Mouse (Mus musculus): ENCODE results near the gene Scn1b. TPM values are rescaled to one million over a fixed set of nuclear protein-coding genes. Genes with fewer than 3 reads are reported as not detected.

Gene Scn1b
- polyA plus RNA-seq, 1 experiment = not detected

GRCm38 (mm10) chr7:31150566-31151300 lies 23.9 kb upstream of the Scn1b start:
- Histone ChIP-seq H3K4me1 (ENCODE audit: control insufficient read depth, insufficient read depth, low read length) (peaks cover 19% of the 10 kb centered on the region), H3K4me3 (ENCODE audit: insufficient read depth, low read depth, low read length) (peak overlapping the region; percentile 72), H3K27ac (ENCODE audit: insufficient read depth, low read depth, low read length) (peak overlapping the region; percentile 80)
- TF ChIP-seq POLR2A (IDR thresholded peaks at IDR 0.05; ENCODE audit: insufficient read depth, low read depth, low read length) (peak; percentile 74), CTCF (IDR thresholded peaks at IDR 0.05; ENCODE audit: insufficient read depth, low read depth, low read length) (no peak)
- under 1% methylated on average over 63 of the region's 63 CpGs for WGBS

GRCm38 (mm10) chr7:31149751-31150565 lies 23.2 kb upstream of the Scn1b start:
- under 1% methylated on average over 20 of the region's 20 CpGs for WGBS
- H3K4me3 ChIP-seq (ENCODE audit: insufficient read depth, low read depth, low read length) = peak overlapping the region; percentile 72

GRCm38 (mm10) chr7:31149271-31149670 lies 22.5 kb upstream of the Scn1b start:
- Histone ChIP-seq H3K27ac (ENCODE audit: insufficient read depth, low read depth, low read length) (no peak overlapping the region), H3K4me3 (ENCODE audit: insufficient read depth, low read depth, low read length) (peak overlapping the region; percentile 72), H3K4me1 (ENCODE audit: control insufficient read depth, insufficient read depth, low read length) (peaks cover 22% of the 10 kb centered on the region)
- WGBS = 17% methylated on average over 9 of the region's 9 CpGs
- TF ChIP-seq CTCF (IDR thresholded peaks at IDR 0.05; ENCODE audit: insufficient read depth, low read depth, low read length) = no peak
- no peak for TF ChIP-seq POLR2A (IDR thresholded peaks at IDR 0.05; ENCODE audit: insufficient read depth, low read depth, low read length)

More at GRCm38 (mm10) chr7:31149751-31150565, 23.2 kb upstream of the Scn1b start:
- H3K27ac ChIP-seq (ENCODE audit: insufficient read depth, low read depth, low read length) = peak overlapping the region; percentile 22
- H3K4me1 ChIP-seq (ENCODE audit: control insufficient read depth, insufficient read depth, low read length) = peaks cover 22% of the 10 kb centered on the region
- no peak for TF ChIP-seq POLR2A (IDR thresholded peaks at IDR 0.05; ENCODE audit: insufficient read depth, low read depth, low read length)
- TF ChIP-seq CTCF (IDR thresholded peaks at IDR 0.05; ENCODE audit: insufficient read depth, low read depth, low read length) = no peak

- H3K4me3 ChIP-seq (ENCODE audit: insufficient read depth, low read depth, low read length) = peak overlapping the region; percentile 27
- WGBS = 9% methylated on average over 9 of the region's 9 CpGs
These were observed 22.0 kb upstream of the Scn1b start for GRCm38 (mm10) chr7:31148756-31149155.

GRCm38 (mm10) chr7:31148086-31148485 lies 21.3 kb upstream of the Scn1b start:
- TF ChIP-seq POLR2A (IDR thresholded peaks at IDR 0.05; ENCODE audit: insufficient read depth, low read depth, low read length) (no peak), CTCF (IDR thresholded peaks at IDR 0.05; ENCODE audit: insufficient read depth, low read depth, low read length) (no peak)
- 49% methylated on average over 3 of the region's 3 CpGs for WGBS
- Histone ChIP-seq H3K4me3 (ENCODE audit: insufficient read depth, low read depth, low read length) (no peak overlapping the region), H3K4me1 (ENCODE audit: control insufficient read depth, insufficient read depth, low read length) (peaks cover 22% of the 10 kb centered on the region), H3K27ac (ENCODE audit: insufficient read depth, low read depth, low read length) (no peak overlapping the region)

More at GRCm38 (mm10) chr7:31148756-31149155, 22.0 kb upstream of the Scn1b start:
- Histone ChIP-seq H3K27ac (ENCODE audit: insufficient read depth, low read depth, low read length) (no peak overlapping the region; the same call in 1 of the 2 replicates), H3K4me1 (ENCODE audit: control insufficient read depth, insufficient read depth, low read length) (peaks cover 22% of the 10 kb centered on the region)
- TF ChIP-seq POLR2A (IDR thresholded peaks at IDR 0.05; ENCODE audit: insufficient read depth, low read depth, low read length) = no peak
- TF ChIP-seq CTCF (IDR thresholded peaks at IDR 0.05; ENCODE audit: insufficient read depth, low read depth, low read length) = no peak

- no peak overlapping the region for H3K27ac ChIP-seq (ENCODE audit: insufficient read depth, low read depth, low read length)
- peaks cover 13% of the 10 kb centered on the region for H3K4me1 ChIP-seq (ENCODE audit: control insufficient read depth, insufficient read depth, low read length)
- H3K4me3 ChIP-seq (ENCODE audit: insufficient read depth, low read depth, low read length) = no peak overlapping the region
- 47% methylated on average over 12 of the region's 12 CpGs for WGBS
- TF ChIP-seq CTCF (IDR thresholded peaks at IDR 0.05; ENCODE audit: insufficient read depth, low read depth, low read length) (no peak), POLR2A (IDR thresholded peaks at IDR 0.05; ENCODE audit: insufficient read depth, low read depth, low read length) (no peak)
These were observed 18.9 kb upstream of the Scn1b start for GRCm38 (mm10) chr7:31145596-31146160.

- no peak overlapping the region for H3K27ac ChIP-seq (ENCODE audit: insufficient read depth, low read depth, low read length)
- 97% methylated on average over 16 of the region's 16 CpGs for WGBS
- peaks cover 13% of the 10 kb centered on the region for H3K4me1 ChIP-seq (ENCODE audit: control insufficient read depth, insufficient read depth, low read length)
- H3K4me3 ChIP-seq (ENCODE audit: insufficient read depth, low read depth, low read length) = no peak overlapping the region
- TF ChIP-seq POLR2A (IDR thresholded peaks at IDR 0.05; ENCODE audit: insufficient read depth, low read depth, low read length) (no peak), CTCF (IDR thresholded peaks at IDR 0.05; ENCODE audit: insufficient read depth, low read depth, low read length) (no peak)
These were observed 18.1 kb upstream of the Scn1b start for GRCm38 (mm10) chr7:31144886-31145285.

GRCm38 (mm10) chr7:31140941-31141340 lies 14.1 kb upstream of the Scn1b start:
- Histone ChIP-seq H3K27ac (ENCODE audit: insufficient read depth, low read depth, low read length) (no peak overlapping the region), H3K4me1 (ENCODE audit: control insufficient read depth, insufficient read depth, low read length) (0 out of 2 replicates have a peak, but pooled peaks cover 5% of the 10 kb centered on the region), H3K4me3 (ENCODE audit: insufficient read depth, low read depth, low read length) (no peak overlapping the region)
- TF ChIP-seq POLR2A (IDR thresholded peaks at IDR 0.05; ENCODE audit: insufficient read depth, low read depth, low read length) (no peak), CTCF (IDR thresholded peaks at IDR 0.05; ENCODE audit: insufficient read depth, low read depth, low read length) (no peak)
- WGBS = 97% methylated on average over 10 of the region's 10 CpGs

Data from olfactory bulb, adult 2 months (tissue).